Mouse (Mus musculus) lung, adult 2 months (tissue): ENCODE results near the gene Pcsk1n. TPM values are rescaled to one million over a fixed set of nuclear protein-coding genes. Genes with fewer than 3 reads are reported as not detected.

Experiments used
- DNase-seq: peaks from one replicate; pipeline ENCODE4 v3.0.0; 2022
- H3K4me1 ChIP-seq: fragments of 200-500 bp; 2 replicates; pipeline ENCODE4 v1.6.1; 2011; ENCODE audit warnings: low read length; ENCODE audit not compliant: control insufficient read depth, insufficient read depth
- H3K4me3 ChIP-seq: fragments of 200-500 bp; replicated peaks from 2 replicates; pipeline ENCODE3; 2011; ENCODE audit warnings: low read depth, mild to moderate bottlenecking, control low read depth, low read length; ENCODE audit errors: extremely low read depth
- CTCF ChIP-seq: fragments of 200-500 bp; IDR thresholded peaks from 2 replicates; pipeline ENCODE4 v1.5.1; 2011; ENCODE audit warnings: mild to moderate bottlenecking, low read length, control low read depth; ENCODE audit not compliant: insufficient read depth
- POLR2A ChIP-seq: fragments of 200-500 bp; IDR thresholded peaks from 2 replicates; pipeline ENCODE4 v1.6.1; 2011; ENCODE audit warnings: low read depth, mild to moderate bottlenecking, control low read depth, low read length, borderline replicate concordance; ENCODE audit errors: extremely low read depth
- WGBS: fragments of 180-500 bp; shearing (Covaris S2); methylation state at CpG from one replicate; pipeline ENCODE4 v1.1.7; 2018; 5-methylcytosine and 5-hydroxymethylcytosine counted together
- polyA plus RNA-seq: library from polyadenylated mRNA; depleted of rRNA; stranded (reverse); fragments of >200 nt; gene quantifications from 2 replicates; pipeline ENCODE4 v1.2.3, GENCODE M21; 2012; rRNA removed

Pcsk1n gene
- polyA plus RNA-seq, 1 experiment, result 0.41 TPM

- WGBS, result 67% methylated on average over 4 of the region's 4 CpGs
- no peak for TF ChIP-seq POLR2A
- TF ChIP-seq CTCF, result no peak
Measured at GRCm38 (mm10) chrX:7971292-7971691, 51.7 kb downstream of the Pcsk1n start.

More at GRCm38 (mm10) chrX:7971292-7971691, 51.7 kb downstream of the Pcsk1n start:
- H3K4me3 ChIP-seq, result no peak overlapping the region
- DNase-seq, result no peak
- H3K4me1 ChIP-seq, result no peaks in the 10 kb centered on the region

Other genes with a start within 250 kb of the Pcsk1n start
- 208 and 264 TPM in 2 replicates for gene Plp2, start 248.4 kb upstream of the Pcsk1n start, polyA plus RNA-seq
- 12.3 and 17.2 TPM in 2 replicates for gene Magix, start 238.6 kb upstream of the Pcsk1n start, polyA plus RNA-seq
- 8.4 and 9.4 TPM in 2 replicates for gene Gpkow, start 222.7 kb upstream of the Pcsk1n start, polyA plus RNA-seq
- gene Wdr45, start 205.5 kb upstream of the Pcsk1n start, polyA plus RNA-seq, result 83.4 and 128 TPM in 2 replicates
- gene Gm45208, start 197.6 kb upstream of the Pcsk1n start, polyA plus RNA-seq, result 1.7 and 2.7 TPM in 2 replicates
- 41.0 and 46.2 TPM in 2 replicates for gene Praf2, start 191.4 kb upstream of the Pcsk1n start, polyA plus RNA-seq
- 33.9 and 34.5 TPM in 2 replicates for gene Ccdc120, start 168.9 kb upstream of the Pcsk1n start, polyA plus RNA-seq
- gene Tfe3, start 157.3 kb upstream of the Pcsk1n start, polyA plus RNA-seq, result 28.8 and 31.8 TPM in 2 replicates
- gene Gripap1, start 130.1 kb upstream of the Pcsk1n start, polyA plus RNA-seq, result 19.0 and 32.4 TPM in 2 replicates
- gene Kcnd1, start 97.5 kb upstream of the Pcsk1n start, polyA plus RNA-seq, result 0.84 and 1.0 TPM in 2 replicates
- gene Otud5, start 78.5 kb upstream of the Pcsk1n start, polyA plus RNA-seq, result 31.0 and 43.3 TPM in 2 replicates
- 12.2 and 13.6 TPM in 2 replicates for gene Pim2, start 41.6 kb upstream of the Pcsk1n start, polyA plus RNA-seq
- 73.7 and 74.0 TPM in 2 replicates for gene Slc35a2, start 35.8 kb upstream of the Pcsk1n start, polyA plus RNA-seq
- gene Pqbp1, start 20.6 kb upstream of the Pcsk1n start, polyA plus RNA-seq, result 44.4 and 53.6 TPM in 2 replicates
- 31.6 and 34.7 TPM in 2 replicates for gene Timm17b, start 20.5 kb upstream of the Pcsk1n start, polyA plus RNA-seq
- not detected in 2 replicates for gene Gm10491, start 12.0 kb upstream of the Pcsk1n start, polyA plus RNA-seq
- not detected in 2 replicates for gene Gm10490, start 10.3 kb upstream of the Pcsk1n start, polyA plus RNA-seq
- not detected in 2 replicates for gene Eras, start 8.8 kb downstream of the Pcsk1n start, polyA plus RNA-seq
- gene Hdac6, start 28.1 kb downstream of the Pcsk1n start, polyA plus RNA-seq, result 16.0 and 22.8 TPM in 2 replicates
- 0.76 and 1.8 TPM in 2 replicates for gene Gata1, start 58.2 kb downstream of the Pcsk1n start, polyA plus RNA-seq
- 0.19 TPM in 1 of 2 replicates, not detected in the other for gene Glod5, start 98.7 kb downstream of the Pcsk1n start, polyA plus RNA-seq
- 9.0 and 10.6 TPM in 2 replicates for gene Suv39h1, start 154.9 kb downstream of the Pcsk1n start, polyA plus RNA-seq
- gene Was, start 170.7 kb downstream of the Pcsk1n start, polyA plus RNA-seq, result 9.4 and 9.7 TPM in 2 replicates
- gene Wdr13, start 213.1 kb downstream of the Pcsk1n start, polyA plus RNA-seq, result 137 and 139 TPM in 2 replicates
- gene Rbm3, start 226.1 kb downstream of the Pcsk1n start, polyA plus RNA-seq, result 60.2 and 92.3 TPM in 2 replicates